Mouse (Mus musculus) heart, postnatal 0 days (tissue): Measurements from ENCODE around the gene Bag1.

Experiments
- CTCF ChIP-seq: IDR thresholded peaks from 2 replicates; pipeline ENCODE4 v1.5.1; 2016; ENCODE audit warnings: antibody characterized with exemption, control low read depth, low read depth
- EP300 ChIP-seq: IDR thresholded peaks from 2 replicates; pipeline ENCODE4 v1.6.1; 2016; ENCODE audit warnings: antibody characterized with exemption, low read depth

- TF ChIP-seq CTCF = no peak
- TF ChIP-seq EP300 = no peak
These were observed 49.5 kb downstream of the Bag1 start for GRCm38 (mm10) chr4:40898476-40899044.
